Comparison of ENCODE assay signal across 8 mouse cellular contexts in genomic region chr6:99101489-99101908, GRCm38 (mm10).
DNase-seq lines count a peak whose midpoint lies in the region.

No protein-coding gene starts in this region.

- peak; percentile 8 to 21 for DNase-seq in urinary bladder, adult 18-20 months (ENCODE audit: low spot score in 2 of 2)
- DNase-seq in urinary bladder, postnatal 4 days (ENCODE audit: low spot score in 2 of 2) = no peak
- peak; percentile 31 for DNase-seq in heart, postnatal 4 days
- peak; percentile 55 for DNase-seq in liver
- DNase-seq in retina, embryonic 14.5 days (ENCODE audit: low spot score) = peak; percentile 51
- DNase-seq in thymus, postnatal 14 days = no peak
- no peak for DNase-seq in thymus, postnatal 36 days
- DNase-seq in frontal cortex, adult 2 months (ENCODE audit: extremely low spot score in 1 of 2, low spot score in 1 of 2) = no peak

Comparison
In these comparisons a context has a peak if more than half of its experiments do, and no peak if none do; other contexts are left out.
1. DNase-seq: peak in urinary bladder, adult 18-20 months (2 of 2), heart, postnatal 4 days (single experiment), liver (single experiment) and retina, embryonic 14.5 days (single experiment); none in urinary bladder, postnatal 4 days (0 of 2), thymus, postnatal 14 days (single experiment), thymus, postnatal 36 days (0 of 2) and frontal cortex, adult 2 months (0 of 2).